11 mouse cellular contexts compared by ENCODE assay signal in genomic region chr5:64727847-64728246, GRCm38 (mm10).
"Had no signal": no experiment of that assay in that cellular context is flagged by ENCODE, and none has a peak within 500 bp of the region (broad histone marks: within the 10 kb centered on the region; RNA-seq: fewer than 3 reads in every experiment).

No protein-coding gene starts in this region.

- H3K9me3 ChIP-seq: kidney, embryonic 15.5 days; midbrain, embryonic 13.5 days; neural tube, embryonic 15.5 days had no signal

- H3K4me1 ChIP-seq: kidney, embryonic 15.5 days; limb, embryonic 13.5 days; midbrain, embryonic 13.5 days; neural tube, embryonic 15.5 days had no signal

- H3K4me3 ChIP-seq: kidney, embryonic 15.5 days; limb, embryonic 13.5 days; midbrain, embryonic 13.5 days; neural tube, embryonic 15.5 days had no signal

- H3K9ac ChIP-seq: kidney, embryonic 15.5 days; limb, embryonic 13.5 days; liver, embryonic 14.5 days; midbrain, embryonic 13.5 days; neural tube, embryonic 15.5 days had no signal

- H3K36me3 ChIP-seq: kidney, embryonic 15.5 days; limb, embryonic 13.5 days; midbrain, embryonic 13.5 days; neural tube, embryonic 15.5 days had no signal

- ATAC-seq: midbrain, embryonic 13.5 days had no signal

- H3K4me2 ChIP-seq: kidney, embryonic 15.5 days; limb, embryonic 13.5 days; midbrain, embryonic 13.5 days; neural tube, embryonic 15.5 days had no signal

- H3K27ac ChIP-seq: kidney, embryonic 15.5 days; limb, embryonic 13.5 days; liver, embryonic 14.5 days; midbrain, embryonic 13.5 days; neural tube, embryonic 15.5 days had no signal

- DNase-seq: kidney, postnatal 14 days; layer of hippocampus, postnatal 36 days; lung, adult 18-20 months; right cerebral cortex, adult 18-20 months; right cerebral cortex, postnatal 25 days; thymus, postnatal 14 days had no signal

- H3K27me3 ChIP-seq: kidney, embryonic 15.5 days; limb, embryonic 13.5 days; midbrain, embryonic 13.5 days; neural tube, embryonic 15.5 days had no signal
